Mouse (Mus musculus): ENCODE data around the gene Zfp710. TPM values are rescaled to one million over a fixed set of nuclear protein-coding genes. Genes with fewer than 3 reads are reported as not detected.

Gene Zfp710
- polyA plus RNA-seq, 1 experiment from 2014 or later: 27.9 TPM

GRCm38 (mm10) chr7:80004776-80005554 lies 19.6 kb upstream of the Zfp710 start:
- H3K9me3 ChIP-seq (ENCODE audit: control insufficient read depth, low read length): no peaks in the 10 kb centered on the region
- no peak overlapping the region for H3K4me3 ChIP-seq (ENCODE audit: low read depth, low read length)
- H3K27me3 ChIP-seq (ENCODE audit: control insufficient read depth, insufficient read depth, low read length): no peaks in the 10 kb centered on the region
- H3K36me3 ChIP-seq (ENCODE audit: control insufficient read depth, insufficient read depth, low read length): no peaks in the 10 kb centered on the region
- DNase-seq (ENCODE audit: low spot score) (no peak), ATAC-seq (replicated peaks; ENCODE audit: low FRiP score) (no peak)
- 63% methylated on average over 20 of the region's 20 CpGs for WGBS
- H3K4me1 ChIP-seq (replicated peaks; ENCODE audit: control insufficient read depth, insufficient read depth, low read length): no peaks in the 10 kb centered on the region
- H3K4me2 ChIP-seq (ENCODE audit: low read depth, low read length, severe bottlenecking): no peak overlapping the region
- no peak overlapping the region for H3K9ac ChIP-seq (ENCODE audit: low read length)
- no peak overlapping the region for H3K27ac ChIP-seq (ENCODE audit: low read depth, low read length)

- no peaks in the 10 kb centered on the region for H3K9me3 ChIP-seq (ENCODE audit: control insufficient read depth, low read length)
- DNase-seq (ENCODE audit: low spot score): no peak
- no peak for ATAC-seq (replicated peaks; ENCODE audit: low FRiP score)
- H3K4me1 ChIP-seq (replicated peaks; ENCODE audit: control insufficient read depth, insufficient read depth, low read length): no peaks in the 10 kb centered on the region
- no peaks in the 10 kb centered on the region for H3K36me3 ChIP-seq (ENCODE audit: control insufficient read depth, insufficient read depth, low read length)
- no peak overlapping the region for H3K4me2 ChIP-seq (ENCODE audit: low read depth, low read length, severe bottlenecking)
- WGBS: 80% methylated on average over 5 of the region's 5 CpGs
- H3K9ac ChIP-seq (ENCODE audit: low read length): no peak overlapping the region
- H3K4me3 ChIP-seq (ENCODE audit: low read depth, low read length): no peak overlapping the region
- no peak overlapping the region for H3K27ac ChIP-seq (ENCODE audit: low read depth, low read length)
- no peaks in the 10 kb centered on the region for H3K27me3 ChIP-seq (ENCODE audit: control insufficient read depth, insufficient read depth, low read length)
These were observed 13.9 kb upstream of the Zfp710 start for GRCm38 (mm10) chr7:80010680-80011079.

GRCm38 (mm10) chr7:80011470-80011869 lies 13.1 kb upstream of the Zfp710 start:
- Histone ChIP-seq H3K9ac (ENCODE audit: low read length) (no peak overlapping the region), H3K4me1 (replicated peaks; ENCODE audit: control insufficient read depth, insufficient read depth, low read length) (no peaks in the 10 kb centered on the region), H3K4me2 (ENCODE audit: low read depth, low read length, severe bottlenecking) (no peak overlapping the region), H3K9me3 (ENCODE audit: control insufficient read depth, low read length) (no peaks in the 10 kb centered on the region), H3K27ac (ENCODE audit: low read depth, low read length) (no peak overlapping the region), H3K27me3 (ENCODE audit: control insufficient read depth, insufficient read depth, low read length) (no peaks in the 10 kb centered on the region), H3K36me3 (ENCODE audit: control insufficient read depth, insufficient read depth, low read length) (no peaks in the 10 kb centered on the region), H3K4me3 (ENCODE audit: low read depth, low read length) (no peak overlapping the region)
- ATAC-seq (replicated peaks; ENCODE audit: low FRiP score): no peak
- WGBS: 56% methylated on average over 2 of the region's 2 CpGs
- DNase-seq (ENCODE audit: low spot score): no peak

- Histone ChIP-seq H3K27me3 (ENCODE audit: control insufficient read depth, insufficient read depth, low read length) (no peaks in the 10 kb centered on the region), H3K4me2 (ENCODE audit: low read depth, low read length, severe bottlenecking) (no peak overlapping the region), H3K36me3 (ENCODE audit: control insufficient read depth, insufficient read depth, low read length) (no peaks in the 10 kb centered on the region), H3K9ac (ENCODE audit: low read length) (no peak overlapping the region), H3K27ac (ENCODE audit: low read depth, low read length) (no peak overlapping the region), H3K4me1 (replicated peaks; ENCODE audit: control insufficient read depth, insufficient read depth, low read length) (no peaks in the 10 kb centered on the region), H3K9me3 (ENCODE audit: control insufficient read depth, low read length) (no peaks in the 10 kb centered on the region), H3K4me3 (ENCODE audit: low read depth, low read length) (no peak overlapping the region)
- WGBS: 80% methylated on average over 7 of the region's 7 CpGs
- DNase-seq (ENCODE audit: low spot score) (no peak), ATAC-seq (replicated peaks; ENCODE audit: low FRiP score) (no peak)
These were observed 10.6 kb upstream of the Zfp710 start for GRCm38 (mm10) chr7:80013884-80014550.

- no peak overlapping the region for H3K4me3 ChIP-seq (ENCODE audit: low read depth, low read length)
- 70% methylated on average over 21 of the region's 21 CpGs for WGBS
- H3K9ac ChIP-seq (ENCODE audit: low read length): no peak overlapping the region
- DNase-seq (ENCODE audit: low spot score) (no peak), ATAC-seq (replicated peaks; ENCODE audit: low FRiP score) (no peak)
- H3K36me3 ChIP-seq (ENCODE audit: control insufficient read depth, insufficient read depth, low read length): no peaks in the 10 kb centered on the region
- H3K9me3 ChIP-seq (ENCODE audit: control insufficient read depth, low read length): no peaks in the 10 kb centered on the region
- H3K4me1 ChIP-seq (replicated peaks; ENCODE audit: control insufficient read depth, insufficient read depth, low read length): no peaks in the 10 kb centered on the region
- H3K4me2 ChIP-seq (ENCODE audit: low read depth, low read length, severe bottlenecking): no peak overlapping the region
- H3K27ac ChIP-seq (ENCODE audit: low read depth, low read length): no peak overlapping the region
- H3K27me3 ChIP-seq (ENCODE audit: control insufficient read depth, insufficient read depth, low read length): no peaks in the 10 kb centered on the region
These were observed 9.5 kb upstream of the Zfp710 start for GRCm38 (mm10) chr7:80014826-80015755.

- Histone ChIP-seq H3K4me1 (replicated peaks; ENCODE audit: control insufficient read depth, insufficient read depth, low read length) (no peaks in the 10 kb centered on the region), H3K4me2 (ENCODE audit: low read depth, low read length, severe bottlenecking) (no peak overlapping the region), H3K4me3 (ENCODE audit: low read depth, low read length) (no peak overlapping the region), H3K36me3 (ENCODE audit: control insufficient read depth, insufficient read depth, low read length) (no peaks in the 10 kb centered on the region), H3K27ac (ENCODE audit: low read depth, low read length) (no peak overlapping the region), H3K9ac (ENCODE audit: low read length) (no peak overlapping the region), H3K9me3 (ENCODE audit: control insufficient read depth, low read length) (no peaks in the 10 kb centered on the region), H3K27me3 (ENCODE audit: control insufficient read depth, insufficient read depth, low read length) (no peaks in the 10 kb centered on the region)
- DNase-seq (ENCODE audit: low spot score) (no peak), ATAC-seq (replicated peaks; ENCODE audit: low FRiP score) (no peak)
- WGBS: 90% methylated on average over 16 of the region's 17 CpGs
These were observed 5.8 kb upstream of the Zfp710 start for GRCm38 (mm10) chr7:80018506-80019452.

GRCm38 (mm10) chr7:80023621-80024435 lies 786 bp upstream of the Zfp710 start:
- ATAC-seq (replicated peaks; ENCODE audit: low FRiP score): no peak
- H3K4me2 ChIP-seq (ENCODE audit: low read depth, low read length, severe bottlenecking): peak overlapping the region; percentile 95; the same call in 1 of the 2 replicates
- H3K9me3 ChIP-seq (ENCODE audit: control insufficient read depth, low read length): no peaks in the 10 kb centered on the region
- WGBS: 66% methylated on average over 5 of the region's 5 CpGs
- DNase-seq (ENCODE audit: low spot score): peak; percentile 67
- H3K36me3 ChIP-seq (ENCODE audit: control insufficient read depth, insufficient read depth, low read length): no peaks in the 10 kb centered on the region
- H3K27me3 ChIP-seq (ENCODE audit: control insufficient read depth, insufficient read depth, low read length): no peaks in the 10 kb centered on the region
- H3K4me1 ChIP-seq (replicated peaks; ENCODE audit: control insufficient read depth, insufficient read depth, low read length): peaks cover 7% of the 10 kb centered on the region
- H3K9ac ChIP-seq (ENCODE audit: low read length): peak overlapping the region; percentile 97
- H3K4me3 ChIP-seq (ENCODE audit: low read depth, low read length): peak overlapping the region; percentile 88; the same call in 1 of the 2 replicates
- peak overlapping the region; percentile 98 for H3K27ac ChIP-seq (ENCODE audit: low read depth, low read length)

Measured in forebrain, embryonic 11.5 days (tissue).